Mouse (Mus musculus): ENCODE results near the gene Col15a1.

DNA sequence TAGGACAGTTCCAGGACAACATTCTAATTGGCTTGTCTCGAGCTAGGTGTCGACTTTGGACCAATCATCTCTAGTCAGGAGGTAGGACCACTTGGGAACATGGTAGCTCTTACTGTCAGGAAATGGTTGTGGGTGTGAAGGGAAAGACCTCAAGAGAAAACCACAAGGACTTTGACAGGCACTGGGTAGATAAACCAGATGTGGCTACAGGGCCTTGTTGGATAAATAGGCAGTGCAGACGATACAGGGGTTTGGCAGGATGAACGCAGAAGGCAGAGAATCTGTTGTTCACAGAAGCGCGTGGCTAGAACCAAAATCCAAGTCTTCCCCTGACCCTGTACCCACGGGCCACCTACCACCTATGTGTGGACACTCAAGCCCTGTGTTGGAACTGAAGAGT, 94.6 kb downstream of the Col15a1 start:
- TF ChIP-seq CTCF (IDR thresholded peaks at IDR 0.05; ENCODE audit: extremely low read depth, insufficient read depth, insufficient read length, insufficient replicate concordance) = no peak
- no peak for TF ChIP-seq POLR2A (IDR thresholded peaks at IDR 0.05; ENCODE audit: low read depth, low read length)
